Mouse (Mus musculus) stomach, postnatal 0 days (tissue): ENCODE results near the gene Thsd4.

ENCODE experiments used
- CTCF ChIP-seq: IDR thresholded peaks from 2 replicates; pipeline ENCODE4 v1.5.1; 2016; ENCODE audit warnings: antibody characterized with exemption, low read depth, mild to moderate bottlenecking, moderate library complexity
- EP300 ChIP-seq: optimal IDR thresholded peaks from 2 replicates; pipeline ENCODE3; 2016; ENCODE audit warnings: antibody characterized with exemption

DNA sequence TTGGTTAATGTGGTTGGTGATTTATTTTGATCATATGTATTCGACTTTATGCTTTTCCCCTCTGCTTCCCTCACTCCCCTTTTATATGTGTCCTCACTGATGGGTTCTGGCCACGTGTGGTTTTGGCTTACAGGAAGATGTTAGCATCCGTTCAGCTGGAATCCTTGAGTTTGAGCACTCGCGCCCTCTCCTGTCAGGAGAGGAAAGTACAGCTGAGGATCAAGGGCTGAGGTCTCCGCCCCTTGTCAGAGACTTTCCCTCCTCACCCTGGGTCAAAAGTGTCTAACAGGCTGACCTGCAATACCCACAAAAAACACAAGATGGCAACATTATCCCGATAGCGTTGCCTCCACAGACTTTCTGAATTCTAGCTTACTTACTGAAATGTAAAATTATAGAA lies 562.6 kb downstream of the Thsd4 start:
- peak; percentile 96 for TF ChIP-seq CTCF
- no peak for TF ChIP-seq EP300
